Mouse (Mus musculus): ENCODE measurements around the gene Glud1. TPM values are rescaled to one million over a fixed set of nuclear protein-coding genes. Genes with fewer than 3 reads are reported as not detected.

Glud1 gene
- total and polyA plus RNA-seq, 3 experiments, result 87.3 to 143 (median 116) TPM

GRCm38 (mm10) chr14:34317431-34317830, 6.9 kb downstream of the Glud1 start:
- in situ Hi-C loops (cut with MboI; ENCODE audit: low pct_ligation_motif_present, low pct_unique_long_range_greater_than_20kb, low sequenced_read_pairs), result no loop called here
- no peak overlapping the region for H3K9ac ChIP-seq (ENCODE audit: insufficient read depth, low read depth)
- H3K4me3 ChIP-seq (replicated peaks in 1 of 3; ENCODE audit: low read depth in 2 of 3, low read length in 2 of 3, poor library complexity in 1 of 3), result no peak overlapping the region
- dilution Hi-C loops (cut with MboI; ENCODE audit: extremely low pct_ligation_motif_present, extremely low pct_unique_long_range_greater_than_20kb, low sequenced_read_pairs), result no loop called here
- no peak overlapping the region for H3K4me2 ChIP-seq (ENCODE audit: insufficient read depth, low read depth, poor library complexity, severe bottlenecking)
- no peaks in the 10 kb centered on the region for H3K27me3 ChIP-seq (replicated peaks)
- H3K4me1 ChIP-seq (ENCODE audit: control insufficient read depth in 1 of 2, insufficient read depth in 2 of 2), result peaks cover 4 to 35% of the 10 kb centered on the region in 2 experiments; a peak in 3 of 4 replicates
- no peak for DNase-seq (ENCODE audit: extremely low read depth)
- no peak overlapping the region for H3K27ac ChIP-seq (ENCODE audit: insufficient read depth, low read depth)
- peaks cover 30% of the 10 kb centered on the region for H3K79me2 ChIP-seq (replicated peaks; ENCODE audit: control insufficient read depth, extremely low read depth, insufficient read depth, poor library complexity, severe bottlenecking)
- H3K9me3 ChIP-seq (replicated peaks; ENCODE audit: low read length), result no peaks in the 10 kb centered on the region
- TF ChIP-seq ZNF384 (IDR thresholded peaks at IDR 0.05; ENCODE audit: low read depth, low read length) (0 out of 2 replicates have a peak, but pooled peaks have one; percentile 5), NELFE (IDR thresholded peaks at IDR 0.05; ENCODE audit: low read depth, low read length) (no peak)
- H3K36me3 ChIP-seq (replicated peaks in 1 of 2; ENCODE audit: control insufficient read depth in 1 of 2, insufficient read depth in 1 of 2, low read length in 1 of 2), result peaks cover 13 to 51% of the 10 kb centered on the region in 2 experiments

- DNase-seq (ENCODE audit: extremely low read depth), result no peak
- Histone ChIP-seq H3K4me1 (ENCODE audit: control insufficient read depth in 1 of 2, insufficient read depth in 2 of 2) (peaks cover 4 to 29% of the 10 kb centered on the region in 2 experiments; a peak in 3 of 4 replicates), H3K79me2 (replicated peaks; ENCODE audit: control insufficient read depth, extremely low read depth, insufficient read depth, poor library complexity, severe bottlenecking) (peaks cover 23% of the 10 kb centered on the region), H3K4me3 (replicated peaks in 1 of 3; ENCODE audit: low read depth in 2 of 3, low read length in 2 of 3, poor library complexity in 1 of 3) (no peak overlapping the region), H3K27me3 (replicated peaks) (no peaks in the 10 kb centered on the region), H3K27ac (ENCODE audit: insufficient read depth, low read depth) (no peak overlapping the region), H3K4me2 (ENCODE audit: insufficient read depth, low read depth, poor library complexity, severe bottlenecking) (no peak overlapping the region), H3K9me3 (replicated peaks; ENCODE audit: low read length) (no peaks in the 10 kb centered on the region), H3K9ac (ENCODE audit: insufficient read depth, low read depth) (no peak overlapping the region), H3K36me3 (replicated peaks in 1 of 2; ENCODE audit: control insufficient read depth in 1 of 2, insufficient read depth in 1 of 2, low read length in 1 of 2) (peaks cover 13 to 54% of the 10 kb centered on the region in 2 experiments)
- in situ Hi-C loops (cut with MboI; ENCODE audit: low pct_ligation_motif_present, low pct_unique_long_range_greater_than_20kb, low sequenced_read_pairs) (no loop called here), dilution Hi-C loops (cut with MboI; ENCODE audit: extremely low pct_ligation_motif_present, extremely low pct_unique_long_range_greater_than_20kb, low sequenced_read_pairs) (no loop called here)
- no peak for TF ChIP-seq ELF1 (IDR thresholded peaks at IDR 0.05; ENCODE audit: low read depth, low read length)
- no peak for TF ChIP-seq ZMIZ1 (IDR thresholded peaks at IDR 0.05; ENCODE audit: low read depth, low read length)
- TF ChIP-seq MAZ (IDR thresholded peaks at IDR 0.05; ENCODE audit: low read depth, low read length), result no peak
- TF ChIP-seq UBTF (IDR thresholded peaks at IDR 0.05; ENCODE audit: low read depth, low read length), result no peak
- TF ChIP-seq HCFC1 (IDR thresholded peaks at IDR 0.05; ENCODE audit: low read depth, low read length), result no peak
- no peak for TF ChIP-seq JUND (conservative IDR thresholded peaks at IDR 0.05; ENCODE audit: low read depth, low read length)
- no peak for TF ChIP-seq MAFK (IDR thresholded peaks at IDR 0.05; ENCODE audit: insufficient replicate concordance, low read length)
Observed at GRCm38 (mm10) chr14:34318113-34318512, 7.6 kb downstream of the Glud1 start.

GRCm38 (mm10) chr14:34323576-34324085, 13.1 kb downstream of the Glud1 start:
- H3K4me1 ChIP-seq (ENCODE audit: control insufficient read depth in 1 of 2, insufficient read depth in 2 of 2), result peaks cover 0 to 12% of the 10 kb centered on the region in 2 experiments; a peak in 1 of 4 replicates
- no peak for DNase-seq (ENCODE audit: extremely low read depth)
- H3K27ac ChIP-seq (ENCODE audit: insufficient read depth, low read depth), result no peak overlapping the region
- TF ChIP-seq MEF2A (IDR thresholded peaks at IDR 0.05; ENCODE audit: borderline replicate concordance, low read depth, low read length) (no peak), TCF12 (IDR thresholded peaks at IDR 0.05; ENCODE audit: low read depth, low read length) (no peak), HCFC1 (IDR thresholded peaks at IDR 0.05; ENCODE audit: low read depth, low read length) (no peak), TBP (conservative IDR thresholded peaks at IDR 0.05; ENCODE audit: low read depth, low read length) (no peak), ZMIZ1 (IDR thresholded peaks at IDR 0.05; ENCODE audit: low read depth, low read length) (no peak), E2F4 (IDR thresholded peaks at IDR 0.05; ENCODE audit: insufficient replicate concordance, low read depth, low read length) (no peak), ZKSCAN1 (IDR thresholded peaks at IDR 0.05; ENCODE audit: borderline replicate concordance, low read depth, low read length) (no peak), IRF4 (IDR thresholded peaks at IDR 0.05; ENCODE audit: low read depth, low read length) (no peak), CHD1 (IDR thresholded peaks at IDR 0.05; ENCODE audit: low read depth, low read length) (no peak), ZNF384 (IDR thresholded peaks at IDR 0.05; ENCODE audit: low read depth, low read length) (no peak)
- H3K9ac ChIP-seq (ENCODE audit: insufficient read depth, low read depth), result no peak overlapping the region
- in situ Hi-C loops (cut with MboI; ENCODE audit: low pct_ligation_motif_present, low pct_unique_long_range_greater_than_20kb, low sequenced_read_pairs) (no loop called here), dilution Hi-C loops (cut with MboI; ENCODE audit: extremely low pct_ligation_motif_present, extremely low pct_unique_long_range_greater_than_20kb, low sequenced_read_pairs) (no loop called here)
- peaks cover 34 to 77% of the 10 kb centered on the region in 2 experiments for H3K36me3 ChIP-seq (replicated peaks in 1 of 2; ENCODE audit: control insufficient read depth in 1 of 2, insufficient read depth in 1 of 2, low read length in 1 of 2)
- H3K4me3 ChIP-seq (replicated peaks in 1 of 3; ENCODE audit: low read depth in 2 of 3, low read length in 2 of 3, poor library complexity in 1 of 3), result no peak overlapping the region
- no peak overlapping the region for H3K4me2 ChIP-seq (ENCODE audit: insufficient read depth, low read depth, poor library complexity, severe bottlenecking)
- no peaks in the 10 kb centered on the region; the same call in 1 of the 2 replicates for H3K79me2 ChIP-seq (replicated peaks; ENCODE audit: control insufficient read depth, extremely low read depth, insufficient read depth, poor library complexity, severe bottlenecking)
- H3K9me3 ChIP-seq (replicated peaks; ENCODE audit: low read length), result no peaks in the 10 kb centered on the region
- no peaks in the 10 kb centered on the region for H3K27me3 ChIP-seq (replicated peaks)
